Mouse (Mus musculus) left cerebral cortex, postnatal 4 days (tissue): Measurements from ENCODE around the gene Setd1b. TPM values are rescaled to one million over a fixed set of nuclear protein-coding genes. Genes with fewer than 3 reads are reported as not detected.
"Not testable (repeated sequence)": the region's sequence is repeated elsewhere in the genome, so short reads cannot be mapped to it uniquely, and the experiment has no call there.

Source experiments
- DNase-seq: peaks from one replicate; pipeline ENCODE4 v3.0.0-alpha.2; 2022
- intact Hi-C: fragments of 180-260 bp; cut with DNase I; formaldehyde crosslinking; loops from one replicate; pipeline ENCODE4 v1.15.1; 2025
- total RNA-seq, 2 experiments: library from RNA; stranded (reverse); gene quantifications; 2 replicates each; pipeline ENCODE4 v1.2.3; 2021

Setd1b gene
- total RNA-seq, 2 experiments from 2014 or later, result 38.5 to 43.9 TPM

DNA sequence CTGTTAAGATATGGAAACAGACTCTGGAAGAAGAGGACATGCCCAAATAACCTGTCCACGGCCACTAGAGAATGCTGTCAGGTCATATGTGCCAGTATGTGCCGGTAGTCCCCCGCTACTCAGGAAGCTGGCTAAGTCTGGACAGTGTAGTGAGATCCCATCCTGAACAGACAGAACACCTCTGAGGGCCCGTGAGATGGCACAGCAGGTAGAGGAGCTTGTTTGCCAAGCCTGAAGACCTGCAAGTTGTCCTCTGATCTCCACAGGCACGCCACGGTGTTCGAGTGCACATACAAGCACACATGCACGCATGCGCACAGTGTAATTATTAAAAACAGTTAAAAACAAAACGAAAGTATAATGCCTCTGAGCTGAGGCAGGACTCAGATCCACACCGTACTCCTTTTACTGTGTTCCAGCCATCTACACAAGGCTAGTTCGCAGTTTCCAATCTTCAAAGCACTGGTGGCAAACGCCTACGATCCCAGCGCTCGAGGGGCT is 53.6 kb downstream of the Setd1b start:
- intact Hi-C loops, result no loop called here
- no peak for DNase-seq

DNA sequence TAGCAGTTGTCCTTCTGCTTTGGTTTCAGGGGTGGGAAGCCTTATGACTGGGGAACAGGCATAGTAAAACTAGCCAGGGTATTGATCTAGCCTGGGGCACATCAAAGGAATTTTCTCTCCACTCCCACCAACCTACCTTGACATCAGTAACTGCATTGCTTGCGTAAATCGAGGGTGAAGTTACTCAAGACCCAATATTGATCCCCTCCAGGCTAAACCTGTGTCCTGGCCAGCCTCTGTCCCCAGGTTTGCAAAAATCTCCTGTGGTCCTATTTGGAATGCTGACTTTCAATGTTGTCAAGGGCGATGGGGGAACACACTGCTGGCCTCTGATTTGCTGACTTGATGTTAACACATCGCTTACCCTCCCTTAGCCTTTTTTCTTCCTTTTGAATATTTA is 54.8 kb downstream of the Setd1b start:
- intact Hi-C loops, result no loop called here
- DNase-seq, result no peak

DNA sequence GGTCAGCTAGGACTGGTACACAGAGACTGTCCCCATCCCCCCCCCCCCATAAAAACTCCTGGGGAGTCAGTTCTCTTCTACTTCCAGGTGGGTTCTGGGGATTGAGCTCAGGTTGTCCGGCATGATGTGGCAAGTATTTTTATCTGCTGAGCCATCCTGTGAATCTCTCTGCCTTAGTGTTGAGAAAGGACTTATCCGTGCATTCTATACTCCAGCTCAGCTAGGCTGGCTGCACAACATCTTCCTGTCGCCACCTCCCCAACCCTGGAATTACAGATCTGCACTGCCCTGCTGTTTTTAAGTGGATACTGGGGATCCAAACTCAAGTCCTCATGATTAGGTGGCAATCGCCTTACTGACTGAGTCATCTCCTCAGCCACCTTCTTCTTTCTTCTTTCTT is 56.5 kb downstream of the Setd1b start:
- no peak for DNase-seq
- intact Hi-C loops, result no loop called here

DNA sequence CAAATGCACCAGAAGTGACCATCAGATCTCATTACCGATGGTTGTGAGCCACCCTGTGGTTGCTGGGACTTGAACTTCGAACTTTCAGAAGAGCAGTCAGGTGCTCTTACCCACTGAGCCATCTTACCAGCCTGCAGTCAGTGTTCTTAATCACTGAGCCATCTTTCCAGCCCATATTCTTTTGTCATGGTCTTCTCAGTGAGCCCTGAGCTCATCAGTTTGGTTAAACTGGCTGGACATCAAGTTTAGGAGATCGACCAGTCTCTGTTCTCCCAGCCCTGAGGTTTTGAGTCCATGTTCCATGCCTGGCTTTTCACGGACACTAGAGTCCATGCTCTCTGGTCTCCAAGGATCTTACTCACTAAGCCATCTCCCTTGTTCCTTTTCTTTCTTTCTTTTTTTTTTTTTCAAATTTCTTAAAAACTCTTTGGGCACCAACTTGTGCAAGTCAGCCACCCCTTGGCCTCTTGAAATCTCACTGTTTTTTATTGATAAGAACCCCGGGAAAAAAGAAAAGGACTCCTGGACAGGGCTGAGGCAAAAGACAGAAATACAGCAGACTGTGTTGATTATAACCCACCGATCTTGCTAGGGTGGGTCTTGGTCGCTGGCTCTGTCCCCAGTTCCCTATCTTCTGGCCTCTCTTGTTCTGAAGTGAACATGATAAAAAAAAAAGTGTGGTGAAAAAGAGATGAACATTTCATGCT is 59.0 kb downstream of the Setd1b start:
- intact Hi-C loops, DNase-seq: not testable (repeated sequence)

DNA sequence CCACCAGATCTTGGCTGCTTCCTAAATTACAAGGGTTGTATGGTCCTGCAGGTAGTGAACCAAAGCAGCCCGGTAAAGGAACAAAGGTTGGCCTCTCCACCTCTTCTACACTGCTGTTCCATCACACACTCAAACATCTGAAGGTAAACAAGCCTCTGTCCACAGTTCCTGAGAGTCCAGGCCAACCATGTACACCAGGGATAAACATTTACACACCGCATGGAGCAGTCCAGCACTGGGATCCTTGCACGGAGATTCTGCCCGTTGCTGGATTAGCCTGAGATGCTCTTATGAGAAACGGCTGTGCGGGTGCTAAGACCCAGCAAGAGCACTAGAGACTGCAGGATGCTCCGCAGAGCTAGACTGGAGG is 59.5 kb downstream of the Setd1b start:
- intact Hi-C loops, result no loop called here
- DNase-seq, result no peak

DNA sequence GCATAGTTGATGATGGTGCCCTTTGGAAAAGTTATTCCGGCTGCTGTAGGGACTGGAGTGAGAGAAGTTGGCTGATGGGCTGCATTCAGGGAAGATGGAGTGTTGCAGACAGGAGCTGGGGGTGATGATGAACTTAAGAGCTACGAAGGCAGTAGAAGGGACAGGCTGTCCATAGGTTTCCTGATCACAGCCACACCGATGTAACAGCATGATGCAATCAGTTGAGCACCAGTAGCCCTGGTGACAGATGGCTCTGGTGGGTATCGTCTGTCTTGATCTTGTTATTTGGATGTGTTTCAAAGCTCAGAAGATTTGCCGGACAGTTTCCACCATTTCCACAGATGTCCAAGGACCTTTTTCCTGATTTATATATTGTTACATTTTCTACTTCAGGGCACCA is 60.0 kb downstream of the Setd1b start:
- DNase-seq, result peak; percentile 51
- intact Hi-C loops, result no loop called here

DNA sequence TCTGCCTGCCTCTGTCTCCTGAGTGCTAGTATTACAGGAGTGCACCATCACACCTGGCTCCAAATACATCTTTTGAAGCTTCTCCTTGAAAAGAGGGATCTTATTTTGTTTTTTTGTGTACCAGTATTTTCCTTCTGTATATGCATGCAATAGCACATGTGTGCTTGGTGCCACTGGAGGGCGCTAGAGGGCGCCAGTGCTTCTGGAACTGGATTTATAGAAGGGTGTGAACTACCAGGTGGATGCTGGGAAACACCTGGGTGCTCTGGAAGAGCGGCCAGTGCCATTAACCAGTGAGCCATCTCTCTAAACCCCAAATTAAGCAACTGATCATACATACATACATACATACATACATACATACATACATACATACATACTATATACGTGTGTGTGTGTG is 60.8 kb downstream of the Setd1b start:
- DNase-seq, intact Hi-C loops: not testable (repeated sequence)

DNA sequence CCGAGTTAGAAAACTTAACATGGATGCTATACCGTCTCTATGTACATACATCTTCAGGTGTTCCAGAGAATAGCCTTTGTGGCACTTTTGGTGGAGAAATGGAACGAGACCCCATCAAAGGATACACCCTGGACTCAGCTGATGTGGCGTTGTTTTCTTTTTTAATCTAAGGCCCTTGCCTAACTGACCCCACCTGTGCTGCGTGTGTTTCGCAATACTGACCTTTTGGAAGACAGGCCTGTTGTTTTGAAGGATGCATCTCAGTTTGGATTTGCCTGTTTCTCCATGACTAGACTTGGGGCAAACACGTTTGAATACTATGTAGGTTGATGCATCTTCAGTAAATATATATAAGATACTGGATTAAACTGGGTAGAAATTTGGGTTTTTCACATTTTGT is 61.6 kb downstream of the Setd1b start:
- DNase-seq, intact Hi-C loops: not testable (repeated sequence)

Other genes starting within 250 kb of the Setd1b start
- gene Kdm2b, start 152.4 kb upstream of the Setd1b start, total RNA-seq, result 100 to 1,000 TPM; 140 to 144 TPM
- gene Orai1, start 127.1 kb upstream of the Setd1b start, total RNA-seq, result 10 to 100 TPM; 13.2 to 14.2 TPM
- gene Morn3, start 95.2 kb upstream of the Setd1b start, total RNA-seq, result not detected
- gene Tmem120b, start 73.8 kb upstream of the Setd1b start, total RNA-seq, result 10 to 100 TPM; 25.0 to 28.6 TPM
- gene Rhof, start 9.5 kb upstream of the Setd1b start, total RNA-seq, result 10 to 100 TPM; 44.0 to 48.8 TPM
- 10 to 100 TPM; 34.9 to 39.3 TPM for gene Psmd9, start 27.2 kb downstream of the Setd1b start, total RNA-seq
- gene Hpd, start 40.5 kb downstream of the Setd1b start, total RNA-seq, result not detected
- 1 to 10 TPM; 5.6 to 6.1 TPM for gene Wdr66, start 109.9 kb downstream of the Setd1b start, total RNA-seq
- 10 to 100 TPM; 95.1 to 98.4 TPM for gene Bcl7a, start 201.6 kb downstream of the Setd1b start, total RNA-seq